Mouse (Mus musculus): ENCODE results near the gene Mas1.

DNA sequence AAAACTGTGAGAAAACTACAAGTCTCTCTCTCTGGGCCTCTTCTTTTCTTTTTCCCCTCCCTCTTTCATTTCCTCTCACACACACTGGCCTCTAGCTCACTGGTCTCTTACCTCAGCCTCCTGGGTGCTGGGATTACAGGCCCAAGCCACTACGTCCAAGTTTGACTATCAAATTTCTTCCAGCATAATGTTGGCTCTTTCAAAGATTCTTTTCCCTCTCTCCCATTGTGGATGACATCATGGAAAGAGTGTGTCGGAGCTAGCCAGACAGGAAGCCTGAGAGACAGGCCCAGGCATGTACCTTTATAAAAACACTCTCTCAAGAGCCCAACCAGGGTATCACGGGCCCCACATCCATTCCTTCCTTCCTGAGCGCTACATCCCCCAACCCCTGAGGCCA lies 76.5 kb downstream of the Mas1 start:
- TF ChIP-seq CTCF (IDR thresholded peaks at IDR 0.05; ENCODE audit: insufficient read depth, low read depth, low read length) (no peak), POLR2A (IDR thresholded peaks at IDR 0.05; ENCODE audit: insufficient read depth, low read depth, low read length) (no peak)
